Mouse (Mus musculus) stomach, postnatal 0 days (tissue): ENCODE data around the gene Exoc6. TPM values are rescaled to one million over a fixed set of nuclear protein-coding genes. Genes with fewer than 3 reads are reported as not detected.
A peak's percentile ranks its signal among the peaks of the same experiment; 100 is the strongest.

Experiments used
- ATAC-seq: fragments of 200-750 bp; cut with Nextera tagmentation; 2 replicates; pipeline ENCODE4 v1.8.0; 2017; ENCODE audit not compliant: low FRiP score, low TSS enrichment
- DNase-seq: peaks from one replicate; pipeline ENCODE4 v3.0.0-alpha.2; 2016; ENCODE audit warnings: low spot score
- H3K27ac ChIP-seq: fragments of 300-500 bp; sonication (generic); replicated peaks from 2 replicates; pipeline ENCODE4 v1.5.1; 2014; ENCODE audit warnings: mild to moderate bottlenecking, control low read depth
- H3K27me3 ChIP-seq: fragments of 300-500 bp; sonication (generic); 2 replicates; pipeline ENCODE4 v1.6.1; 2014; ENCODE audit warnings: low read length; ENCODE audit not compliant: control insufficient read depth, insufficient read depth
- H3K36me3 ChIP-seq: fragments of 300-500 bp; sonication (generic); 2 replicates; pipeline ENCODE4 v1.6.1; 2014; ENCODE audit warnings: low read length, mixed read lengths; ENCODE audit not compliant: control insufficient read depth, insufficient read depth
- H3K4me1 ChIP-seq: fragments of 300-500 bp; sonication (generic); replicated peaks from 2 replicates; pipeline ENCODE4 v1.6.1; 2014; ENCODE audit warnings: antibody characterized with exemption; ENCODE audit not compliant: control insufficient read depth, insufficient read depth
- H3K4me2 ChIP-seq: fragments of 300-500 bp; sonication (generic); replicated peaks from 2 replicates; pipeline ENCODE4 v1.6.1; 2014; ENCODE audit warnings: low read depth, mild to moderate bottlenecking, control low read depth, moderate library complexity
- H3K4me3 ChIP-seq: fragments of 300-500 bp; sonication (generic); 2 replicates; pipeline ENCODE4 v1.5.1; 2014; ENCODE audit warnings: low read depth, low read length, control low read depth
- H3K9ac ChIP-seq: fragments of 300-500 bp; sonication (generic); 2 replicates; pipeline ENCODE4 v1.6.1; 2014; ENCODE audit warnings: mild to moderate bottlenecking, low read length, control low read depth, mixed read lengths
- H3K9me3 ChIP-seq: fragments of 300-500 bp; sonication (generic); 2 replicates; pipeline ENCODE4 v1.6.1; 2016; ENCODE audit warnings: low read length; ENCODE audit not compliant: control insufficient read depth
- CTCF ChIP-seq: IDR thresholded peaks from 2 replicates; pipeline ENCODE4 v1.5.1; 2016; ENCODE audit warnings: antibody characterized with exemption, low read depth, mild to moderate bottlenecking, moderate library complexity
- EP300 ChIP-seq: optimal IDR thresholded peaks from 2 replicates; pipeline ENCODE3; 2016; ENCODE audit warnings: antibody characterized with exemption
- WGBS: fragments of 180-500 bp; shearing (Covaris S2); extraction: QIAGEN DNeasy Blood & Tissue Kit; methylation state at CpG from one replicate; pipeline ENCODE4 v1.1.7; 2014; 5-methylcytosine and 5-hydroxymethylcytosine counted together
- polyA plus RNA-seq: library from polyadenylated mRNA; unstranded; fragments of >200 nt; fragmentation: Nextera tagmentation; extraction: Ambion mirVana; gene quantifications from 2 replicates; pipeline ENCODE4 v1.2.1, GENCODE M21; 2015

Exoc6 gene
- polyA plus RNA-seq, 1 experiment from 2014 or later, result 8.7 TPM

GRCm38 (mm10) chr19:37686347-37686746 lies 136.1 kb downstream of the Exoc6 start:
- TF ChIP-seq EP300 (no peak), CTCF (no peak)
- H3K9me3 ChIP-seq, result no peaks in the 10 kb centered on the region
- ATAC-seq (no peak), DNase-seq (no peak)
- H3K27me3 ChIP-seq, result peaks cover 9% of the 10 kb centered on the region; the same call in 1 of the 2 replicates
- no peak overlapping the region for H3K4me2 ChIP-seq
- H3K4me3 ChIP-seq, result no peak overlapping the region
- 22% methylated on average over 23 of the region's 23 CpGs for WGBS
- H3K9ac ChIP-seq, result no peak overlapping the region
- no peak overlapping the region for H3K27ac ChIP-seq
- H3K4me1 ChIP-seq, result no peaks in the 10 kb centered on the region
- H3K36me3 ChIP-seq, result no peaks in the 10 kb centered on the region

- Histone ChIP-seq H3K9me3 (no peaks in the 10 kb centered on the region), H3K4me1 (no peaks in the 10 kb centered on the region), H3K4me2 (no peak overlapping the region), H3K27me3 (peaks cover 11% of the 10 kb centered on the region; the same call in 1 of the 2 replicates), H3K36me3 (no peaks in the 10 kb centered on the region), H3K27ac (no peak overlapping the region), H3K9ac (no peak overlapping the region), H3K4me3 (no peak overlapping the region)
- peak; percentile 73 for ATAC-seq
- 11% methylated on average over 62 of the region's 62 CpGs for WGBS
- peak; percentile 70 for DNase-seq
- TF ChIP-seq CTCF (peak; percentile 69), EP300 (no peak)
Measured at GRCm38 (mm10) chr19:37686941-37687850, 137.0 kb downstream of the Exoc6 start.

GRCm38 (mm10) chr19:37689478-37689877 lies 139.3 kb downstream of the Exoc6 start:
- Histone ChIP-seq H3K9me3 (no peaks in the 10 kb centered on the region), H3K27ac (no peak overlapping the region), H3K4me1 (0 out of 2 replicates have a peak, but pooled peaks cover 2% of the 10 kb centered on the region), H3K27me3 (peaks cover 26% of the 10 kb centered on the region), H3K4me2 (no peak overlapping the region), H3K9ac (no peak overlapping the region), H3K36me3 (no peaks in the 10 kb centered on the region), H3K4me3 (no peak overlapping the region)
- WGBS, result 56% methylated on average over 5 of the region's 5 CpGs
- ATAC-seq (no peak), DNase-seq (no peak)
- TF ChIP-seq CTCF (no peak), EP300 (no peak)

- WGBS, result 11% methylated on average over 29 of the region's 29 CpGs
- DNase-seq (peak; percentile 37), ATAC-seq (peak; percentile 38; the same call in 1 of the 2 replicates)
- Histone ChIP-seq H3K4me1 (0 out of 2 replicates have a peak, but pooled peaks cover 2% of the 10 kb centered on the region), H3K27ac (no peak overlapping the region), H3K4me2 (no peak overlapping the region), H3K36me3 (no peaks in the 10 kb centered on the region), H3K9me3 (no peaks in the 10 kb centered on the region), H3K4me3 (no peak overlapping the region), H3K9ac (no peak overlapping the region), H3K27me3 (peaks cover 34% of the 10 kb centered on the region)
- TF ChIP-seq EP300 (no peak), CTCF (peak; percentile 61)
Measured at GRCm38 (mm10) chr19:37690716-37691115, 140.5 kb downstream of the Exoc6 start.

GRCm38 (mm10) chr19:37692879-37693278 lies 142.7 kb downstream of the Exoc6 start:
- Histone ChIP-seq H3K4me2 (peak overlapping the region; percentile 52), H3K27ac (no peak overlapping the region), H3K9me3 (no peaks in the 10 kb centered on the region), H3K36me3 (no peaks in the 10 kb centered on the region), H3K4me1 (peaks cover 2% of the 10 kb centered on the region; the same call in 1 of the 2 replicates), H3K9ac (no peak overlapping the region), H3K4me3 (peak overlapping the region; percentile 34), H3K27me3 (peaks cover 40% of the 10 kb centered on the region)
- 1% methylated on average over 31 of the region's 40 CpGs for WGBS
- DNase-seq (peak; percentile 55), ATAC-seq (no peak)
- no peak for TF ChIP-seq CTCF
- no peak for TF ChIP-seq EP300

GRCm38 (mm10) chr19:37695146-37695545 lies 144.9 kb downstream of the Exoc6 start:
- no peaks in the 10 kb centered on the region for H3K9me3 ChIP-seq
- TF ChIP-seq EP300, result no peak
- TF ChIP-seq CTCF, result no peak
- H3K27me3 ChIP-seq, result peaks cover 56% of the 10 kb centered on the region
- no peak overlapping the region for H3K9ac ChIP-seq
- no peak for ATAC-seq
- no peak overlapping the region for H3K27ac ChIP-seq
- H3K36me3 ChIP-seq, result no peaks in the 10 kb centered on the region
- 45% methylated on average over 13 of the region's 13 CpGs for WGBS
- H3K4me2 ChIP-seq, result no peak overlapping the region
- no peak overlapping the region for H3K4me3 ChIP-seq
- H3K4me1 ChIP-seq, result peaks cover 2% of the 10 kb centered on the region; the same call in 1 of the 2 replicates
- no peak for DNase-seq
